Comparison of ENCODE assay signal across 20 mouse cellular contexts in genomic region chr7:139437471-139437870, GRCm38 (mm10). TPM values are rescaled to one million over a fixed set of nuclear protein-coding genes. Genes with fewer than 3 reads are reported as not detected.
A peak's percentile ranks its signal among the peaks of the same experiment; 100 is the strongest.
DNase-seq lines count a peak whose midpoint lies in the region; ATAC-seq lines count a peak whose summit lies in the region.
"Had no signal": no experiment of that assay in that cellular context is flagged by ENCODE, and none has a peak within 500 bp of the region (broad histone marks: within the 10 kb centered on the region; RNA-seq: fewer than 3 reads in every experiment).

No protein-coding gene starts in this region.

- ATAC-seq in heart, embryonic 13.5 days (ENCODE audit: extremely low read depth, insufficient number of reproducible peaks, low FRiP score, low TSS enrichment) = no peak
- no peak for ATAC-seq in hindbrain, embryonic 16.5 days
- ATAC-seq: activated CD4-positive, CD25-positive, alpha-beta regulatory T cell, adult 4 months; forebrain, embryonic 14.5 days; intestine, embryonic 16.5 days; Patski had no signal

- peaks cover 87% of the 10 kb centered on the region for H3K4me1 ChIP-seq in heart, embryonic 13.5 days
- peaks cover 10% of the 10 kb centered on the region for H3K4me1 ChIP-seq in hindbrain, embryonic 16.5 days (ENCODE audit: control insufficient read depth, insufficient read depth, low read depth, low read length)

- H3K27ac ChIP-seq in heart, embryonic 13.5 days (replicated peaks) = no peak overlapping the region
- no peak overlapping the region for H3K27ac ChIP-seq in hindbrain, embryonic 16.5 days (ENCODE audit: low read depth, low read length)
- H3K27ac ChIP-seq: embryonic facial prominence, embryonic 15.5 days; forebrain, embryonic 10.5 days; hindbrain, embryonic 10.5 days; hindbrain, embryonic 14.5 days had no signal

- H3K9me3 ChIP-seq in heart, embryonic 13.5 days = no peaks in the 10 kb centered on the region
- H3K9me3 ChIP-seq in hindbrain, embryonic 16.5 days (ENCODE audit: control insufficient read depth, low read length) = no peaks in the 10 kb centered on the region
- H3K9me3 ChIP-seq: embryonic facial prominence, embryonic 15.5 days; forebrain, embryonic 10.5 days; heart, embryonic 12.5 days; hindbrain, embryonic 10.5 days; kidney, embryonic 15.5 days had no signal

- peak; percentile 30 for DNase-seq in cerebellum, adult 8-10 months
- DNase-seq in cerebellum, adult 11 months = no peak
- peak; percentile 86 for DNase-seq in heart, adult 11 months
- DNase-seq in heart, postnatal 14 days = no peak
- DNase-seq in heart, postnatal 25 days (ENCODE audit: low spot score) = no peak
- DNase-seq: adrenal gland, postnatal 14 days had no signal

- intact Hi-C loops in heart, postnatal 14 days (cut with DNase I) = loop anchor here (5.0 kb wide), 1 partner anchor 45 kb away; no protein-coding TSS in a partner anchor
- intact Hi-C loops in heart, postnatal 25 days (cut with DNase I) = no loop called here

- H3K4me3 ChIP-seq in heart, embryonic 13.5 days = no peak overlapping the region
- H3K4me3 ChIP-seq in hindbrain, embryonic 16.5 days (ENCODE audit: low read length) = no peak overlapping the region
- H3K4me3 ChIP-seq: embryonic facial prominence, embryonic 15.5 days; erythroblast, embryonic 14.5 days; forebrain, embryonic 10.5 days; heart, embryonic 12.5 days; hindbrain, embryonic 10.5 days; kidney, embryonic 15.5 days had no signal

- WGBS in heart, embryonic 13.5 days = 48% methylated on average over 5 of the region's 5 CpGs
- WGBS in hindbrain, embryonic 16.5 days = 49% methylated on average over 5 of the region's 5 CpGs

- H3K27me3 ChIP-seq in heart, embryonic 13.5 days (replicated peaks) = no peaks in the 10 kb centered on the region
- H3K27me3 ChIP-seq in hindbrain, embryonic 16.5 days (replicated peaks; ENCODE audit: control insufficient read depth, insufficient read depth, low read length) = no peaks in the 10 kb centered on the region
- H3K27me3 ChIP-seq: CH12.LX; embryonic facial prominence, embryonic 15.5 days; heart, embryonic 12.5 days; kidney, embryonic 15.5 days; Patski had no signal

- H3K4me2 ChIP-seq in heart, embryonic 13.5 days = no peak overlapping the region
- H3K4me2 ChIP-seq in hindbrain, embryonic 16.5 days (ENCODE audit: low read length) = no peak overlapping the region
- H3K4me2 ChIP-seq: embryonic facial prominence, embryonic 15.5 days; heart, embryonic 12.5 days; hindbrain, embryonic 14.5 days; kidney, embryonic 15.5 days had no signal

- no peaks in the 10 kb centered on the region for H3K36me3 ChIP-seq in heart, embryonic 13.5 days
- no peaks in the 10 kb centered on the region for H3K36me3 ChIP-seq in hindbrain, embryonic 16.5 days (ENCODE audit: control insufficient read depth, insufficient read depth, low read length)
- H3K36me3 ChIP-seq: embryonic facial prominence, embryonic 15.5 days; forebrain, embryonic 10.5 days; heart, embryonic 12.5 days; hindbrain, embryonic 10.5 days; kidney, embryonic 15.5 days had no signal

- H3K9ac ChIP-seq in heart, embryonic 13.5 days = 0 out of 2 replicates have a peak overlapping the region, but pooled peaks have one; percentile 19
- H3K9ac ChIP-seq in hindbrain, embryonic 16.5 days (ENCODE audit: low read depth, low read length) = no peak overlapping the region
- H3K9ac ChIP-seq: embryonic facial prominence, embryonic 15.5 days; heart, embryonic 12.5 days; hindbrain, embryonic 14.5 days; kidney, embryonic 15.5 days had no signal

RNA-seq across cellular contexts. Expression of gene Inpp5a, which starts 48.6 kb away (rescaled TPM):
- total RNA-seq in heart, postnatal 14 days (2021) = 100 to 1,000 TPM; 201 to 215 TPM
- 58.4 and 58.5 TPM in 2 replicates for polyA plus RNA-seq in heart, embryonic 13.5 days (2015; fragmentation: Nextera tagmentation; extraction: Ambion mirVana)
- total RNA-seq in heart, postnatal 25 days (2021) = 100 to 1,000 TPM; 292 to 306 TPM
- polyA plus RNA-seq in hindbrain, embryonic 16.5 days (2015; fragmentation: Nextera tagmentation; extraction: Ambion mirVana) = 17.4 and 18.8 TPM in 2 replicates

Comparison
In these comparisons a context has a peak if more than half of its experiments do, and no peak if none do; other contexts are left out.
1. DNase-seq: peak in cerebellum, adult 8-10 months (single experiment) and heart, adult 11 months (single experiment); none in cerebellum, adult 11 months (single experiment), heart, postnatal 14 days (0 of 2) and heart, postnatal 25 days (single experiment).